Mouse (Mus musculus): Measurements from ENCODE around the gene Trappc3. TPM values are rescaled to one million over a fixed set of nuclear protein-coding genes. Genes with fewer than 3 reads are reported as not detected.
A peak's percentile ranks its signal among the peaks of the same experiment; 100 is the strongest.

Gene Trappc3
- total RNA-seq, 2 experiments from 2014 or later = 94.9 to 95.2 TPM

- DNase-seq (ENCODE audit: low spot score in 2 of 2) = no peak
Measured at GRCm38 (mm10) chr4:126250659-126251058, 11.5 kb upstream of the Trappc3 start.

- DNase-seq (ENCODE audit: low spot score in 2 of 2) = no peak
Measured at GRCm38 (mm10) chr4:126251655-126252254, 10.4 kb upstream of the Trappc3 start.

- no peak for DNase-seq (ENCODE audit: low spot score in 2 of 2)
Measured at GRCm38 (mm10) chr4:126252411-126253237, 9.5 kb upstream of the Trappc3 start.

DNA sequence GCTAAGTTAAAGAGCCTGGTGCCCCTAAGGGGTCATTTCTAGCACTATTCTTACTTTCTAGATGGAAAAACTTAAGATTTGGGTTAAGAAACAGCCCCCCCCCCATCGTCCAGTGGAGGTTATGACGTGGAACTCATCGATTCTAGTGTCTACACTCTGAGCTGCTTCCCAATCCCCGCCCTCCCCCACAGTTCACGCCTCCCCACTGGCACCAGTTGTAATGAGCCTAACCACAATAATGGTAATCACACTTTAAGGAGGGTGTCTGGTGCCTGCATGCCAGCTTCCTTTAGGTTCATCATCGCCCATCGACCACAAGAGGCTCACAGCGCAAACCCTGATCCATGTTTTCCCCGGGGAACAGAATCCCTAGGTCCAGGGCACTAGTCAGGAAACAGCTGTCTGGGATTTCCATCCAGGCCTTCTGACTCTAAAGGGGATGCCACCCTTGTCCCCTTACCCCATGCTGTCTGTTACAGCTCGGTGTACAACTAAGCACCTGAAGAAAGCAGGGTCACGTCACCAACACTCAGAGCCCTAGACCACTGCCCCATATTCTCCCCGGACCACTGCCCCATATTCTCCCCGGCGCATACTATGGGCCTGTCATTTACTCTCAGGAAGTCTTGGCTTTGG, 8.4 kb upstream of the Trappc3 start:
- no peak for DNase-seq (ENCODE audit: low spot score in 2 of 2)

GRCm38 (mm10) chr4:126254315-126255112, 7.6 kb upstream of the Trappc3 start:
- DNase-seq (ENCODE audit: low spot score in 2 of 2) = peak; percentile 63 to 73

DNA sequence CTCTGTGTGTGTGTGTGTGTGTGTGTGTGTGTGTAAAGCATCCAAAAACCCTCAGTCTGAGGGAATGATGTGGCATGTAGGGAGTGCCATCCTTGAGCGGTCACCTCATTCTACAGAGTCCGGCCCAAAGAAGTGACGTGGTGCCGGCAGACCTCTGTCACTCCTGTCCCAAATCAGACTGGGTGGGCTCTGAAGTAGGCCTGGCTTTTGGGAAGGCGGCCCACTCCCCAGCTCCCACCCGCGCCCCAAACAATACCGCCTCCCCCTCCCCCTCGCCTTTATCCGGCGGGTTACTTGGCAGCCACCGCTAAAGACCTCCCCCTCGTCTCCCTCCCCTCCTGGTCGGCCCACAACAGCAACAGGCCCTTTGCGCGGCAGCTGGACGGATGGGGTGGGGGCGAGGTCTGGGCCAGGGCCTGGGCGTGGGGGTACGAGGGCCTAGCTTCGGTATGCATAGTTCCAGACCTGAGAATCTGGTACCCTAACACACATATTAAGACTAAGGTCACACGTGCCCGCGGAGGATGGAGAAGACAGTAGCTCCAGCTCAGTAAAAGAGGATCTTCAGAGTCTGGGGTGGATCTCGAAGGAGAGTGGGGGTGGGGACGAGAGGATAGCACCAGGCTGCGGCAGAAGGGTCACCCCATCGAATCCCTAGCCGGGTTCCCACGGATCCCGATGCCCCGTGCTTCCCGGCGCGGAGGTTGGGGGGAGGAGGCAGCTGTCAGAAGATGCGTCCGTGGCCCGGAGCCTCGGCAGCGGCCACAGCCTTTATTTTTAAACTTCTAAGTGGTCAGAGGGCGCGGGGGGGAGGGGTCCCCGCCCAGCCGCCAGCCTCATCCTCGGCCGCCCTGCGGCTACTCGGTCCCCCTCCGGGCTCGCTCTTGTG, 6.8 kb upstream of the Trappc3 start:
- peak; percentile 55 to 66 for DNase-seq (ENCODE audit: low spot score in 2 of 2)

GRCm38 (mm10) chr4:126256131-126256791, 5.9 kb upstream of the Trappc3 start, which contains the start of gene Map7d1:
Gene Map7d1, minus strand, starts transcription at chr4:126256343.
- peak; percentile 87 to 91 for DNase-seq (ENCODE audit: low spot score in 2 of 2)

DNA sequence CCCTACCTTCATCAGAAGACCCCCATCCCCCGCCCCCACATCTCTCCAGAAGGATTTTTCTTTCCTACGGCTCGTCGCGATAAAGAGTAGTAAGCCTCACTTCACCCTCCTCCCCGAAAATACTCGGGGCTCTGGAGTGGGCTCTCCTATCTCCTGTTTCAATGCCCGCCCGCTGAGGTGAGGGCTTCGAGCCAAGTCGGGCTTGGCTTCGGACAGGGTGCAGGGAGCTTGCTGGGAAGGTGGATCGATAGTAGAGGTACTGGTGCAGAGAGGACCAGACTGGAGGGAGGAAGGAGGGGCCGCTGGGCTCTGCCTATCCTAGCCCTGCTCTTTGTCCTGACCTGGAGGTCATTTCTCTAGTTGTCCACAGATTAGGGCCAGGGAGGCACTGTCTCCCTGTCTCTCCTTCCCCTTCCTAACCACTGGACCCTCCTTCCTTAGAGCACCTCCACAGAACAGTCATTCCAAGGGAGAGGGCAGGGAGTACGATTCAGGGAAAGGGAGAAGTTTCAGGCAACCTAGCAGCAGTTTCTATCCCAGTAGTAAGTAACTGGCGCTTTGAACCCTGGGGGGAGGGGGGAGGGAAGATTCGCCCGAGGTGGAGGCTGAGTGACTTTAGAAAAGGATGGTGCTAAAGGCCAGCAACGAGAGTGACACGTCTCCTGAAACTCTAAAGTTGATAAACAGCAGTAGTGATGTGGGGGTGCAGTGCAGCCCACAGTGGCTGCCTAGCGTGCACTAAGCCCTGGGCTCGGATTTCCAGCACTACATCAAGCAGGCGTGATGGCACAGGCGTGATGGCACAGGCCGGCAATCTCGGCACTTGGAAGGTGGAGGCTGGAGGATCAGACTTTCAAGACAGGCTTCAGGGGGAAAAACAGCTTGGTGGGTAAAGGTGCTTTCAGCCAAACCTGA, 4.9 kb upstream of the Trappc3 start:
- DNase-seq (ENCODE audit: low spot score in 2 of 2) = peak in 1 of 2 experiments; percentile 54

DNA sequence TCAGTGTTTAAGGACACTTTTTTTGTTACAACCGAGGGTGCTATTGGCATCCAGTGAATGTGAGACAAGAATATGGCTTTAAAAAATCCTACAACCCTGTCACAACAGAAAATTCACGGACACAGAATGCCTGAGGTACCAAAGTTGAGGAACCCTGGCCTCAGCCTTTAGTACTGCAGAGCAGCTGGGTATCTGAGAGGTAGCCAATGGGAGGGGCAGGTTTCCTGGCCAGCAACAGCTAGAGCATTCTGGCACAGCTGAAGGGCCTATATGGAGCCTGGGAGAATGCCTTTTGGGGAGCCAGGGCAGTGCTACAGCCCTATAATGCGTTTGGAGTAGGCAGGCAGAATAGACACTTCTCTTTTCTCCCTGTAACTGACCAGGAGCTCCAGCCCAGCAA, 3.1 kb upstream of the Trappc3 start:
- DNase-seq (ENCODE audit: low spot score in 2 of 2) = no peak

DNA sequence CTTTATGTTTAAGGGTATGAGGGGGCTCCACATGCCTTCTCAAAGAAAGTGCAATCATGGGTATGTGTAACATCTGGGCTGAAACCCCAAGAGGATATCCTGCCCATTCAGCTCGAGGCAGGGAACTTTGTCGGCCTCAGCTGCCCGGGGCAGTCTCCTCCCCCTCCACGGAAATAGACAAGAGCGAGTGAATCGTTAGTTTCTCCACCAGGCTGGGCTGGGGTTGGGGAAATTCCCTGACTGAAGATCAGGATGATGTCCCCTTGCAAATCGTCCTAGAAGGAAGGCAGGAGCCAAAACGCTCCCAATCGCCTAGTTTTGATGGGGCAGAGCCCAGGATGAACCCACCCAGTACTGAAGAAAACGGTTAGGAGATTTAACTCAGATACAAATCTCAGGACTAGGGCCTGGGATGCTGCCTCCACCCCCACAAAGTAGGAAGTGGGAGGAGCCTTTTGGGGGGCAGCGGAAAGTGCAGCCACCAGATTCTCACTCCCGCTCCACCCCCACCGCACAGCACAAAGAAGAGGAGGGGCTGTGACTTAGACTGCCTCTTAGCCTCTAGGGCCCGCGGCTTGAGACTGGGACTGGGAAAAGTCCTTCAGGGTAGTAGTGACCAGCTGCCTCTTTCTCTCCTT, 2.5 kb upstream of the Trappc3 start:
- peak in 1 of 2 experiments; percentile 47 for DNase-seq (ENCODE audit: low spot score in 2 of 2)

GRCm38 (mm10) chr4:126260520-126261201, 1.5 kb upstream of the Trappc3 start:
- no peak for DNase-seq (ENCODE audit: low spot score in 2 of 2)

DNA sequence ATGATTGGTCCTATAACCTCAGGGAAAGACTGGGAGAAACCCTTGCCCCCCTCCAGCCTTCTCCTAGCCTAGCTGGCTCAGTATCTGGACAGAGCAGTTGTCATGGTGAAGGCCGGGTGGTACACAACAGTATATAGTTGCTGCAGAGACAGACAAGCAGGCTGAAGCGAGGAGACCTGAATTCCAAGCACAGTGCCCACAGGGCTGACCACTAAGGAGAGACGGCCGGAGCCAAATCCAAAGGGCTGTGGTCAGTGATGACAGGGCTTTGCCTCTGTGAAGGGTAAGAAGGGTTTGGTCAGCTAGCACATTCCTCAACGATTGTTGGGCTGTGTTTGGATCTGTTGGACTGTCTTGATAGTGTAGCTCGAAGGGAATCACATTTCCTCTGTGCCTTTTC, 859 bp upstream of the Trappc3 start:
- no peak for DNase-seq (ENCODE audit: low spot score in 2 of 2)

DNA sequence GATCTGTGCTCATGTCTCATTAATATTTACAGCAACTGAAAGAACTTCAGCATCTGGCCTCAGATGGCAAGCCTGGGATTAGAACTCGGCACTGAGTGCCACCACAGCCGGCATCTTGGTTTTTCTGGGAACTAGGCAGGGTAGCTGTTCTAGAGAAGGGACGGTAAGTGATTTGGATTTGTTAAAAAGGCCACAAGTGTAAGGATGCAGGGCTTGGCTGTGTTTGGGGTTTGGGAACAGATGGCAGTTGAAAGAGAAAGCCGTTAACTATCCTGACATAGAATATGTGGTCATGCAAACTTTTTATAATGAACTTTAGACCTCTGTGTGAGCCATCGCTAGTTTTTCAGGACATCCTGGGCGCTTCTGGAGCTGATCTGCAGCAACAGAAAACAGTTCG, 450 bp upstream of the Trappc3 start:
- no peak for DNase-seq (ENCODE audit: low spot score in 2 of 2)

DNA sequence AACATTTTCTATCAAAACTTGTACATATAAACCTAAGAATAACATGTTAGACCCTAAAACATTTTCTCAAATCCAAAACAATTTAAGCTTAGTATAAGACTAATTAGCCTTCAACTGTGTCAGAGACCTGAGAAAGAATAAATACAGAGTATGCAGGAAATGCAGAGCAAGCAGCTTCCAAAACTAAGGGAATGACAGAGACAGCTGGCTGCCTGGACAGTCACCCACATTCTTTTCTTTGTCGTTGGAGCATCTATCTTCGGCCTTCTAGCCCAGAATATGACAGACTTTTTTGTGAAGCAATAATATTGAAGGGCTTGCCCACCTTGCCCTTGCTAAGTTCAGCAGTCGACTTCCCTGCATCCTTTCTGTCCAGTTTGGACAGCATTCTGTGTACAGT, 7.2 kb downstream of the Trappc3 start:
- DNase-seq (ENCODE audit: low spot score in 2 of 2) = no peak

DNA sequence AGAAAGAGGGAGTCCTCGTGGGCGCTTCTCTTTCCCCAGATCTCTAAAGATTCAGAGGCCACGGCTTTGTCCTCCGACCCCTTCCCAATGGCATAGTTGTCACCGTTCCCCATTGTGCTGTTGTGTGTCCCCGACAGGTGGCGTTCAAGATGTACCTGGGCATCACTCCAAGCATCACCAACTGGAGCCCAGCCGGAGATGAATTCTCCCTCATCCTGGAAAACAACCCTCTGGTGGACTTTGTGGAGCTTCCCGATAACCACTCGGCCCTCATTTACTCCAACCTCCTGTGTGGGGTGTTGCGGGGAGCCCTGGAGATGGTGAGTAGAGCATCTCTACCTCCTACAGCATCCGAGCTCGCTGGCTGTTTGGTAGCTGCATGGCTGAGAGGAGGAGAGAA, 11.6 kb downstream of the Trappc3 start:
- DNase-seq (ENCODE audit: low spot score in 2 of 2) = peak; percentile 59 to 68

- no peak for DNase-seq (ENCODE audit: low spot score in 2 of 2)
Measured at GRCm38 (mm10) chr4:126275081-126275480, 13.0 kb downstream of the Trappc3 start.

DNA sequence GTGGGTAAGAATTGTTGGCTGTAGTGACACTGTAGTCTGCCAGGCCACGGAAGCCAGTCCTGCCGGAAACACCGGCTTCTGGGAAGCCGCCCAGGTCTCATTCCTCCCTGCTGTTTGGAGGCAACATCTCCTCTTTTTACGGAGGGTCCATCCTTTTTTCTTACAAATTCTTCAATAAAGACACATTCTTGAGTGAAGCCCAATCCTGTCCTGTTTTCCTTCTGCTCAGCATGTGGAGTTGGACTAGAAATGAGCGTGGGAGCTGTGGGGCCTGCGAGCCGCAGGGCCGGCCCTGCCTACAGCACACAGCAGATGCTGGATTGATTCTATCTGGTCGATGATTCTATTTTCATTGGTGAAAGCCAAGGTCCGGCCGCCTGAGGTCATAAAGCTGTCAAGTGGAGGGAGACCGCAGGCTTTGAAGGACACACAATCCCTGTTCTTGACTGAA, 13.6 kb downstream of the Trappc3 start:
- DNase-seq (ENCODE audit: low spot score in 2 of 2) = no peak

Data from layer of hippocampus, postnatal 10 days (tissue).